Mouse (Mus musculus) kidney, postnatal 0 days (tissue): ENCODE data around the gene Gm28557. TPM values are rescaled to one million over a fixed set of nuclear protein-coding genes. Genes with fewer than 3 reads are reported as not detected.
A peak's percentile ranks its signal among the peaks of the same experiment; 100 is the strongest.

Experiments used
- ATAC-seq: fragments of 200-750 bp; cut with Nextera tagmentation; replicated peaks from 2 replicates; pipeline ENCODE4 v1.8.0; 2017; ENCODE audit warnings: low read depth, moderate number of reproducible peaks, moderate TSS enrichment, moderate library complexity; ENCODE audit not compliant: low FRiP score
- DNase-seq: peaks from one replicate; pipeline ENCODE4 v3.0.0-alpha.2; 2016; ENCODE audit warnings: low spot score
- H3K27ac ChIP-seq: fragments of 300-500 bp; sonication (generic); 2 replicates; pipeline ENCODE4 v1.5.1; 2014; ENCODE audit warnings: mild to moderate bottlenecking
- H3K27me3 ChIP-seq: fragments of 300-500 bp; sonication (generic); 2 replicates; pipeline ENCODE4 v1.6.1; 2014; ENCODE audit warnings: low read length, mixed read lengths; ENCODE audit not compliant: insufficient read depth
- H3K36me3 ChIP-seq: fragments of 300-500 bp; sonication (generic); 2 replicates; pipeline ENCODE4 v1.6.1; 2014; ENCODE audit warnings: low read length, mixed read lengths; ENCODE audit not compliant: insufficient read depth
- H3K4me1 ChIP-seq: fragments of 300-500 bp; sonication (generic); replicated peaks from 2 replicates; pipeline ENCODE4 v1.6.1; 2014; ENCODE audit warnings: antibody characterized with exemption, low read length, mixed read lengths; ENCODE audit not compliant: insufficient read depth
- H3K4me2 ChIP-seq: fragments of 300-500 bp; sonication (generic); 2 replicates; pipeline ENCODE4 v1.6.1; 2014; ENCODE audit warnings: mild to moderate bottlenecking, low read length, moderate library complexity, mixed read lengths
- H3K4me3 ChIP-seq: fragments of 300-500 bp; sonication (generic); replicated peaks from 2 replicates; pipeline ENCODE4 v1.5.1; 2014; ENCODE audit warnings: low read depth, low read length
- H3K9ac ChIP-seq: fragments of 300-500 bp; sonication (generic); 2 replicates; pipeline ENCODE4 v1.6.1; 2014; ENCODE audit warnings: low read depth, low read length
- H3K9me3 ChIP-seq: fragments of 300-500 bp; sonication (generic); replicated peaks from 2 replicates; pipeline ENCODE4 v1.6.1; 2016; ENCODE audit warnings: low read length, inconsistent platforms, mixed read lengths
- CTCF ChIP-seq: IDR thresholded peaks from 2 replicates; pipeline ENCODE4 v1.5.1; 2016; ENCODE audit warnings: antibody characterized with exemption, low read depth, mild to moderate bottlenecking, moderate library complexity
- WGBS: fragments of 180-500 bp; shearing (Covaris S2); extraction: QIAGEN DNeasy Blood & Tissue Kit; methylation state at CpG from one replicate; pipeline ENCODE4 v1.1.7; 2014; 5-methylcytosine and 5-hydroxymethylcytosine counted together
- polyA plus RNA-seq: library from polyadenylated mRNA; unstranded; fragments of >200 nt; fragmentation: Nextera tagmentation; extraction: Ambion mirVana; gene quantifications from 2 replicates; pipeline ENCODE4 v1.2.1, GENCODE M21; 2015

Gene Gm28557
- polyA plus RNA-seq, 1 experiment from 2014 or later = 3.1 TPM

DNA sequence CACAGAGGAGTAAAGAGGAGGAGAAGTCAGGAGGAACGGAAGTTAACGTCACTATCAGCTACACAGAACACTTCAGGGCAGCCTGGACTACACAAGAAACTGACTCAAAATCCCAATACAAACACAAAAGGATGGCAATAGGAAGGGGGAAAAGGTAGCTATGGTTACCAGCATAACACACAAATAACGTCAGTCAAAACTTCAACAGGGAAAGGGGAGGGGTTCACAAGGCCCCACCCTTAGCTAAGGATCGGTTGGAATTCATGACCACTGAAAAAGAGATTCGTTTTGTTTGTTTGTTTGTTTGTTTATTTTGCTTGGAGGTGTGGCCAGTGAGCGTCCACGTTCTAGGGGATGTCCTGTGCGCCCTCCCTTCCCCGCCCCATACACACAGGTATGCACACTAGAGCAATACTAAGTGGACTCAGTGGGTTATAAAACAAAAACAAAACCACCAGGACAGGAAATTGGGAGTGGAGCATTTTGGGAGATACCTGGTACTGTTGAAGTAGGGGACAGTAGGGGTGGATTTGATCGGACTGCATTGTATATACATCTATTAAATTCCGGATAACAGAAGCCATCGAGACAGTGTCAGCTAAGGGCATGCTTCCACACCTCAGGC is 48.1 kb downstream of the Gm28557 start:
- no peaks in the 10 kb centered on the region for H3K36me3 ChIP-seq
- H3K4me3 ChIP-seq = peak overlapping the region; percentile 72
- 0 out of 2 replicates have a peak, but pooled peaks cover 5% of the 10 kb centered on the region for H3K4me1 ChIP-seq
- WGBS = 1% methylated on average over 12 of the region's 12 CpGs
- H3K27ac ChIP-seq = peak overlapping the region; percentile 66; the same call in 1 of the 2 replicates
- H3K9ac ChIP-seq = peak overlapping the region; percentile 65
- no peaks in the 10 kb centered on the region for H3K27me3 ChIP-seq
- DNase-seq = peak; percentile 19
- peak; percentile 19 for ATAC-seq
- TF ChIP-seq CTCF = no peak
- no peaks in the 10 kb centered on the region for H3K9me3 ChIP-seq
- peak overlapping the region; percentile 85 for H3K4me2 ChIP-seq

Other genes starting within 250 kb of the Gm28557 start
- 2.0 and 2.1 TPM in 2 replicates for gene Gm10767, start 203.7 kb downstream of the Gm28557 start, polyA plus RNA-seq
- gene Zfp712, start 47.4 kb downstream of the Gm28557 start, polyA plus RNA-seq = 2.7 and 2.9 TPM in 2 replicates
- 6.0 and 6.4 TPM in 2 replicates for gene Zfp708, start 10.6 kb downstream of the Gm28557 start, polyA plus RNA-seq
- 0.05 and 0.10 TPM in 2 replicates for gene Rslcan18, start 7.7 kb upstream of the Gm28557 start, polyA plus RNA-seq
- 1.9 and 2.2 TPM in 2 replicates for gene Zfp759, start 13.1 kb upstream of the Gm28557 start, polyA plus RNA-seq
- 7.1 and 7.3 TPM in 2 replicates for gene Rsl1, start 64.6 kb upstream of the Gm28557 start, polyA plus RNA-seq
- gene Zfp455, start 85.9 kb upstream of the Gm28557 start, polyA plus RNA-seq = 1.9 and 2.6 TPM in 2 replicates
- gene Zfp458, start 169.9 kb upstream of the Gm28557 start, polyA plus RNA-seq = 1.8 and 1.9 TPM in 2 replicates
- 1.1 and 1.2 TPM in 2 replicates for gene Zfp457, start 197.9 kb upstream of the Gm28557 start, polyA plus RNA-seq
- 2.2 and 2.4 TPM in 2 replicates for gene Zfp595, start 224.0 kb upstream of the Gm28557 start, polyA plus RNA-seq